Mouse (Mus musculus): Measurements from ENCODE around the gene Gstm5.

- TF ChIP-seq FLI1 (IDR thresholded peaks at IDR 0.05; ENCODE audit: low read length) = no peak
- no peak for TF ChIP-seq GATA1 (IDR thresholded peaks at IDR 0.05; ENCODE audit: borderline replicate concordance, low read length)
These were observed 33.1 kb upstream of the Gstm5 start for GRCm38 (mm10) chr3:107862471-107862870.

All from megakaryocyte, embryonic 14.5 days (primary cell).